Mouse (Mus musculus): ENCODE measurements around the gene Tmem270.

Tmem270 gene

DNA sequence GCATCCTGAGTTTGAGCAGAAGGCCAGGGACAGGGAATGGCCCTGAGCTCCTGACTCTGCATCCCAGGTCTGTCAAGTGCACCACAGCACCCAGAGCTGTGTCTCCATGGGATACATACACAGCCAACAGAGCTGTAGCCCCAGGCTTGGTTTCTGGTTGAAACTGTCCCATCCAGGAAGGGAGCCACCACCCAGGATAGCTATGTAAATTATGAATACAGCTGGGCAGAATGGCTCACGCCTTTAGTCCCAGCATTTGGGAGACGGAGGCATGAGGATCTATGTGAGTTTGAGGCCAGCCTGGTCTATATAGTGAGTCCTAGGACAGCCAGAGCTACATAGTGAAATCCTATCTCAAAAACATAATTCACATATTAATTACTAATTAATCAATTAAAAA is 23.5 kb upstream of the Tmem270 start:
- in situ Hi-C loops (cut with MboI, MseI), result loop anchor here (5.0 to 10.0 kb wide), 3 partner anchors 37 to 1845 kb away; no protein-coding TSS in a partner anchor

DNA sequence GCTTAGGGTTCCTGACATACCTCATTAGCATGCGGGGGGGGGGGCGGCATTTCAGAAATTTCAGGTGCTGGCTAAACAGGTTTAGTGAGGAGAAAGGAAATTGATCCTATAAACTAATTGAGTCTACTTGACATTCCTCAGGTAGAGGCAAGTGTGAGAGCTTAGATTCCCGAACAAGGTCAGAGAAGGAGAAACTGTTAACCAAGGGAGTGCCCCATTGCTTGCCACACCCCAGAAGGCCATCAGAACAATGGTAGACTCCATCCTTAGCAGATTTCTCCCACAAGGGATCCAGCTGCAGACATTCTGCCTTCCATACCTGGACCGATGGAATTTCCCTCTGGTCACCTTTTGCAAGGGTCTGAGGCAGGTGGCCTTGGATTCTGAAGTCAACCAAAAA is 20.2 kb upstream of the Tmem270 start:
- in situ Hi-C loops (cut with MboI, MseI), result loop anchor here in 1 of 2 experiments (10.0 kb wide), 2 partner anchors 188 to 1848 kb away; no protein-coding TSS in a partner anchor

DNA sequence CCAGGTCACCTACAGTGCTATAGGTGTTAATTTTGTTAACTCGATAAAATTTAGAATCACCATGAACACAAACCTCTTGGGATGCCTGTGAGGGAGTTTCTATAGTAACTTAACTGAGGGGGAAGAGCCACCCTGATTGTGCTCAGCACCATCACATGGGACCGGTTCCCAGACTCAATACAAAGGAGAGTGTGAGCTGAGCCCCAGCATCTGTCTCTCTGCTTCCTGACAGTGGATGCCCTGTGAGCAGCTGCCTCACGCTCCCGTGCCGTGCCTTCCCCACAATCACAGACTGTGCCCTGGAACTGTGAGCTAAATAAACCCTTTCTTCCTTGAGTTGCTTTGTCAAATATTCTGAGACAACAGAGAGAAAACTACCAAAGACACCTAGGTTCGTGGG is 16.6 kb upstream of the Tmem270 start:
- in situ Hi-C loops (cut with MboI, MseI), result loop anchor here in 1 of 2 experiments (10.0 kb wide), 2 partner anchors 192 to 1852 kb away; no protein-coding TSS in a partner anchor

- in situ Hi-C loops (cut with MboI, MseI), result loop anchor here in 1 of 2 experiments (10.0 kb wide), 2 partner anchors 194 to 1854 kb away; no protein-coding TSS in a partner anchor
Observed at GRCm38 (mm10) chr5:134921106-134921505, 14.6 kb upstream of the Tmem270 start.

- in situ Hi-C loops (cut with MboI, MseI), result loop anchor here in 1 of 2 experiments (10.0 kb wide), 2 partner anchors 195 to 1855 kb away; no protein-coding TSS in a partner anchor
Observed at GRCm38 (mm10) chr5:134920106-134920687, 13.7 kb upstream of the Tmem270 start.

- in situ Hi-C loops (cut with MboI, MseI), result loop anchor here (10.0 kb wide), 1 partner anchor 46 kb away; no protein-coding TSS in a partner anchor
Observed at GRCm38 (mm10) chr5:134919097-134919496, 12.6 kb upstream of the Tmem270 start.

GRCm38 (mm10) chr5:134918071-134918832 is 11.7 kb upstream of the Tmem270 start:
- in situ Hi-C loops (cut with MboI, MseI), result loop anchor here (10.0 kb wide), 1 partner anchor 47 kb away; no protein-coding TSS in a partner anchor

GRCm38 (mm10) chr5:134915311-134915710 is 8.8 kb upstream of the Tmem270 start, which contains the start of gene Cldn13:
Cldn13 (minus strand) TSS chr5:134915526.
- in situ Hi-C loops (cut with MboI, MseI), result loop anchor here (10.0 kb wide), 1 partner anchor 49 kb away; no protein-coding TSS in a partner anchor

- in situ Hi-C loops (cut with MboI, MseI), result loop anchor here (10.0 kb wide), 1 partner anchor 50 kb away; no protein-coding TSS in a partner anchor
Observed at GRCm38 (mm10) chr5:134914510-134914909, 8.0 kb upstream of the Tmem270 start.

- in situ Hi-C loops (cut with MboI, MseI), result loop anchor here (10.0 kb wide), 1 partner anchor 51 kb away; no protein-coding TSS in a partner anchor
Observed at GRCm38 (mm10) chr5:134913753-134914152, 7.2 kb upstream of the Tmem270 start.

GRCm38 (mm10) chr5:134913352-134913751 is 6.8 kb upstream of the Tmem270 start:
- in situ Hi-C loops (cut with MboI, MseI), result loop anchor here (10.0 kb wide), 1 partner anchor 51 kb away; no protein-coding TSS in a partner anchor

DNA sequence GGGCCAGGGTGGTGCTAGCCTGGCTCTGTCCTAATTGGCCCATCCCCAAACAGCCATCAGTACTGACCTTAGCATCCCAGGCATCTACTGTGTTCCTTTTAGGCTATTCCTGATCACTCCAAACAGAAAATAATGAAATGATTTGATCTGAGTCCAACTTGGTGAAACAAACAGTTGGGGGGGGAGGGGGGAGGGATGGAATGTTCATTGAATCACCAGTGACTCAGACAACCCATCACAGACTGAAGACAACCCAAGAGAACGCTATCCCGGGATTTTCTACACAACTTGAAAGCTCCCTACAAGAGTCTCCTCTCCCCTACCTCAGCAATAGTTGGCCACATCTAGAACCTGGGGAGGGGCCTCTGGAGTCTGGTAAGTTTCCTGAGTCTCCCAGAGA is 5.4 kb upstream of the Tmem270 start:
- in situ Hi-C loops (cut with MboI, MseI), result loop anchor here (10.0 kb wide), 1 partner anchor 53 kb away; no protein-coding TSS in a partner anchor

DNA sequence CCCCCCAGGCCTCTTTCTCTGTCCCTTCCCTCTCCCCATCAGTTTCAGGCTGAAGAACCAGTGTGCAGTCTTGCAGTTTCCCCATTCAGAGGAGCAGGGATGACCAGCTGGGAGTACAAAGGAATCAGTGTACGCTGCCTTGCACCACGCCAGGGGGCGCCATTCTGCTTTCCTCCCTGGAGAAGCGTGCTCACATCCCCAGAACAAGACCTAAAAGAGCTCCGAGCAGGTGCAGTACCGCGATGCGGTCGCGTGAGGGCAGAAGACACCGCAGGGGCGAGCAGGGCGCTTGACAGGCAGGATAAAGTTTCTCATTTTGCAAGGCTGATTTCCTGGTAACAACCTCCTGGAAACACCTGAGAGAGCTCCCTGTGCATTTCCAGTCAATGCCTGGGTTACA is 602 bp upstream of the Tmem270 start:
- in situ Hi-C loops (cut with MboI, MseI), result loop anchor here in 1 of 2 experiments (10.0 kb wide), 2 partner anchors 162 to 348 kb away; partner anchors contain the start of genes Eln and Fzd9

GRCm38 (mm10) chr5:134901644-134902027 is 4.9 kb downstream of the Tmem270 start:
- in situ Hi-C loops (cut with MboI, MseI), result loop anchor here in 1 of 2 experiments (10.0 kb wide), 2 partner anchors 157 to 353 kb away; partner anchors contain the start of genes Eln and Fzd9

- in situ Hi-C loops (cut with MboI, MseI), result loop anchor here in 1 of 2 experiments (10.0 kb wide), 2 partner anchors 156 to 354 kb away; partner anchors contain the start of genes Eln and Fzd9
Observed at GRCm38 (mm10) chr5:134901012-134901643, 5.4 kb downstream of the Tmem270 start.

GRCm38 (mm10) chr5:134897596-134897995 is 8.9 kb downstream of the Tmem270 start:
- in situ Hi-C loops (cut with MboI, MseI), result loop anchor here in 1 of 2 experiments (25.0 kb wide), 1 partner anchor 110 kb away; no protein-coding TSS in a partner anchor

- in situ Hi-C loops (cut with MboI, MseI), result loop anchor here in 1 of 2 experiments (25.0 kb wide), 1 partner anchor 110 kb away; no protein-coding TSS in a partner anchor
Observed at GRCm38 (mm10) chr5:134896965-134897364, 9.6 kb downstream of the Tmem270 start.

GRCm38 (mm10) chr5:134895291-134895690 is 11.2 kb downstream of the Tmem270 start:
- in situ Hi-C loops (cut with MboI, MseI), result loop anchor here in 1 of 2 experiments (25.0 kb wide), 1 partner anchor 108 kb away; no protein-coding TSS in a partner anchor

- in situ Hi-C loops (cut with MboI, MseI), result loop anchor here in 1 of 2 experiments (25.0 kb wide), 1 partner anchor 105 kb away; no protein-coding TSS in a partner anchor
Observed at GRCm38 (mm10) chr5:134892717-134893116, 13.8 kb downstream of the Tmem270 start.

DNA sequence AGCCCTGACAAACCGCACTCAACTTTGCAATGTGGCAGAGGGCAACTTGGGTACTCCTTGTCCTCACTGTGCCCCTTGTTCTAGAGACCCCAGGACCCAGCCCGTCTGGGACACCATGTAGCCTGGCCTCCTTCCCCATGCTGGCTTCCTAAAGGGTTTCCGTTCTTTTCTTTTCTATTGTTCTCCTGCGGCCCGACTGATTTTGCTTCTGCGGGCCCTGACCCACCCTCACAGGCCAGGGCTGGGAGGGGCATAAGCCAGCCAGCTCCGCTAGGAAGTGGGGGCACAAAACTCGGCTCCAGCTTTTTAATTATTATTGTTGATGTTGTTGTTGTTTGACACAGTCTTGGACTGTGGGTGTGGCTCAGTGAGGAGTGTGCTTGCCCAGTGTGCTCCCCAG is 15.0 kb downstream of the Tmem270 start:
- in situ Hi-C loops (cut with MboI, MseI), result loop anchor here in 1 of 2 experiments (25.0 kb wide), 1 partner anchor 104 kb away; no protein-coding TSS in a partner anchor

Measured in T-helper 17 cell (primary cell).